In genomic region chr8:92357398-92357981, GRCm38 (mm10) we compare ENCODE assay signal across 8 mouse cellular contexts. TPM values are rescaled to one million over a fixed set of nuclear protein-coding genes. Genes with fewer than 3 reads are reported as not detected.
DNase-seq lines count a peak whose midpoint lies in the region; ATAC-seq and TF ChIP-seq lines count a peak whose summit lies in the region.

TSS of gene Irx5 (plus strand) at chr8:92357625.

- WGBS in cerebellum, adult 2 months = under 1% methylated on average over 45 of the region's 47 CpGs
- under 1% methylated on average over 45 of the region's 47 CpGs for WGBS in hindbrain, embryonic 13.5 days

- H3K9me3 ChIP-seq in hindbrain, embryonic 13.5 days = no peaks in the 10 kb centered on the region

- no peak within 1 kb of the TSS for H3K27ac ChIP-seq in left cerebral cortex, adult 2 months
- H3K27ac ChIP-seq in cerebellum, adult 2 months (ENCODE audit: insufficient read depth, low read length) = peak within 1 kb of the TSS; percentile 23; the same call in 1 of the 2 replicates
- H3K27ac ChIP-seq in hindbrain, embryonic 13.5 days = peak within 1 kb of the TSS; percentile 97

- peaks cover 11% of the 10 kb centered on the region; the same call in 1 of the 2 replicates for H3K27me3 ChIP-seq in cerebellum, adult 2 months (ENCODE audit: control insufficient read depth, insufficient read depth, low read length)
- peaks cover 46% of the 10 kb centered on the region for H3K27me3 ChIP-seq in hindbrain, embryonic 13.5 days
- H3K27me3 ChIP-seq in myocyte (ENCODE audit: control insufficient read depth, insufficient read depth, insufficient read length) = no peaks in the 10 kb centered on the region

- peaks cover 40% of the 10 kb centered on the region for H3K79me2 ChIP-seq in myocyte (ENCODE audit: control insufficient read depth, insufficient read depth)

- peak within 1 kb of the TSS; percentile 64; the same call in 1 of the 2 replicates for H3K4me3 ChIP-seq in left cerebral cortex, adult 2 months
- peak within 1 kb of the TSS; percentile 77 for H3K4me3 ChIP-seq in cerebellum, adult 2 months (replicated peaks; ENCODE audit: insufficient read depth, low read depth, low read length)
- peak within 1 kb of the TSS; percentile 63 for H3K4me3 ChIP-seq in hindbrain, embryonic 13.5 days
- peak within 1 kb of the TSS; percentile 95 for H3K4me3 ChIP-seq in myocyte

- H3K36me3 ChIP-seq in hindbrain, embryonic 13.5 days = no peaks in the 10 kb centered on the region; the same call in 1 of the 2 replicates
- peaks cover 6% of the 10 kb centered on the region for H3K36me3 ChIP-seq in myocyte (ENCODE audit: control insufficient read depth, insufficient read depth)

- peak within 1 kb of the TSS; percentile 98 for H3ac ChIP-seq in myocyte (ENCODE audit: control insufficient read depth, insufficient read length)

- DNase-seq in left cerebral cortex, adult 2 months (ENCODE audit: extremely low spot score in 1 of 2, low spot score in 2 of 2) = peak in 1 of 2 experiments; percentile 20
- DNase-seq in left cerebral cortex, adult 11 months (ENCODE audit: low spot score) = no peak
- DNase-seq in cerebellum, adult 2 months = peak; percentile 51 to 60
- DNase-seq in forelimb bud, embryonic 11.5 days (ENCODE audit: low read depth, low spot score) = peak; percentile 83
- DNase-seq in liver = peak; percentile 66
- DNase-seq in frontal cortex, postnatal 10 days (ENCODE audit: low spot score in 2 of 2) = no peak

- TF ChIP-seq CTCF in left cerebral cortex, adult 2 months (IDR thresholded peaks at IDR 0.05) = no peak
- TF ChIP-seq CTCF in cerebellum, adult 2 months (IDR thresholded peaks at IDR 0.05; ENCODE audit: borderline replicate concordance, insufficient read depth, low read depth, low read length) = no peak

- TF ChIP-seq POLR2A in cerebellum, adult 2 months (IDR thresholded peaks at IDR 0.05; ENCODE audit: borderline replicate concordance, insufficient read depth, low read length) = no peak
- peak; percentile 73 for TF ChIP-seq POLR2A in myocyte (IDR thresholded peaks at IDR 0.05; ENCODE audit: insufficient read length, low read depth)

- intact Hi-C loops in left cerebral cortex, adult 2 months (cut with DNase I) = loop anchor here (5.0 kb wide), 2 partner anchors 645 to 980 kb away; no protein-coding TSS in a partner anchor

- peak within 1 kb of the TSS; percentile 92 for H3K9ac ChIP-seq in hindbrain, embryonic 13.5 days

- H3K4me1 ChIP-seq in cerebellum, adult 2 months (ENCODE audit: control insufficient read depth, insufficient read depth, low read length) = peaks cover 6% of the 10 kb centered on the region; the same call in 1 of the 2 replicates
- H3K4me1 ChIP-seq in hindbrain, embryonic 13.5 days (replicated peaks) = peaks cover 64% of the 10 kb centered on the region

- ATAC-seq in hindbrain, embryonic 13.5 days (ENCODE audit: low FRiP score) = peak; percentile 52

- H3K4me2 ChIP-seq in hindbrain, embryonic 13.5 days = peak within 1 kb of the TSS; percentile 76
- peak within 1 kb of the TSS; percentile 85 for H3K4me2 ChIP-seq in myocyte (ENCODE audit: low read depth)

TF ChIP-seq in myocyte, 11 proteins besides CTCF, POLR2A, EP300 and RAD21:
- TF ChIP-seq TCF12 (IDR thresholded peaks at IDR 0.05; ENCODE audit: insufficient read depth, poor library complexity, severe bottlenecking) (no peak), REST (IDR thresholded peaks at IDR 0.05; ENCODE audit: insufficient read depth, insufficient read length) (no peak), MYOD1 (IDR thresholded peaks at IDR 0.05; ENCODE audit: control insufficient read depth in 1 of 3, insufficient read length in 2 of 3, low read depth in 2 of 3) (peak in 1 of 3 experiments; percentile 47), SRF (IDR thresholded peaks at IDR 0.05; ENCODE audit: control insufficient read depth, insufficient read length, low read depth) (no peak), CEBPB (IDR thresholded peaks at IDR 0.05; ENCODE audit: insufficient read depth, poor library complexity, severe bottlenecking) (no peak), USF1 (IDR thresholded peaks at IDR 0.05; ENCODE audit: low read depth) (no peak), MYOG (IDR thresholded peaks at IDR 0.05; ENCODE audit: control insufficient read depth in 1 of 3, insufficient read depth in 1 of 3, insufficient read length in 2 of 3, low read depth in 2 of 3) (no peak), MAX (IDR thresholded peaks at IDR 0.05; ENCODE audit: low read depth) (no peak), TCF3 (IDR thresholded peaks at IDR 0.05; ENCODE audit: insufficient read length, low read depth) (no peak), POLR2AphosphoS2 (IDR thresholded peaks at IDR 0.05; ENCODE audit: insufficient read length, low read depth) (peak; percentile 57), E2F4 (IDR thresholded peaks at IDR 0.05; ENCODE audit: insufficient read depth) (no peak)

RNA-seq across cellular contexts. Expression of gene Irx5, which starts in this region (rescaled TPM):
- total RNA-seq in left cerebral cortex, adult 2 months (2021) = under 1 TPM in 1 of 2 experiments, not detected in 1; 0.14 TPM
- 4.5 and 4.7 TPM in 2 replicates for polyA plus RNA-seq in cerebellum, adult 2 months (2012; rRNA removed)
- polyA plus RNA-seq in hindbrain, embryonic 13.5 days (2015; fragmentation: Nextera tagmentation; extraction: Ambion mirVana) = 15.4 and 18.4 TPM in 2 replicates
- 8.2 TPM for polyA plus RNA-seq in myocyte (2012; fragmentation: generic; extraction: Trizol)

Comparison
In these comparisons a context has a peak if more than half of its experiments do, and no peak if none do; other contexts are left out.
1. DNase-seq: peak in cerebellum, adult 2 months (2 of 2), forelimb bud, embryonic 11.5 days (single experiment) and liver (single experiment); none in left cerebral cortex, adult 11 months (single experiment) and frontal cortex, postnatal 10 days (0 of 2).
2. Peak in every context shown above with its lines, with median percentiles within 50 percentile points of each other: H3K4me3 ChIP-seq.